Mouse (Mus musculus) activated CD4-positive, CD25-positive, alpha-beta regulatory T cell, adult 4 months (primary cell): Measurements from ENCODE around the gene Clk3. TPM values are rescaled to one million over a fixed set of nuclear protein-coding genes. Genes with fewer than 3 reads are reported as not detected.

Source experiments
- ATAC-seq: one replicate; pipeline ENCODE4 v1.8.0; 2017
- polyA plus RNA-seq, 2 experiments: library from polyadenylated mRNA; unstranded; fragments of 100-300 nt; shearing (Covaris generic); gene quantifications; one replicate each; pipeline ENCODE4 v1.2.1; 2017

Clk3 gene
- 10 to 100 TPM; 70.7 to 77.8 TPM for polyA plus RNA-seq

GRCm38 (mm10) chr9:57765364-57766351, at the start of gene Clk3:
Clk3 (minus strand) TSS chr9:57765860.
- ATAC-seq: peak; percentile 35

GRCm38 (mm10) chr9:57814866-57815265, 49.2 kb upstream of the Clk3 start:
- ATAC-seq: no peak

GRCm38 (mm10) chr9:57814014-57814413, 48.4 kb upstream of the Clk3 start:
- ATAC-seq: no peak

GRCm38 (mm10) chr9:57811793-57812733, 46.4 kb upstream of the Clk3 start:
- ATAC-seq: no peak

- no peak for ATAC-seq
Measured at GRCm38 (mm10) chr9:57810691-57811090, 45.0 kb upstream of the Clk3 start.

GRCm38 (mm10) chr9:57808771-57809310, 43.2 kb upstream of the Clk3 start:
- ATAC-seq: no peak

GRCm38 (mm10) chr9:57807174-57807651, 41.6 kb upstream of the Clk3 start:
- ATAC-seq: no peak

GRCm38 (mm10) chr9:57806066-57806481, 40.4 kb upstream of the Clk3 start:
- ATAC-seq: no peak

- no peak for ATAC-seq
Measured at GRCm38 (mm10) chr9:57805087-57805737, 39.6 kb upstream of the Clk3 start.

- no peak for ATAC-seq
Measured at GRCm38 (mm10) chr9:57803839-57804238, 38.2 kb upstream of the Clk3 start.

GRCm38 (mm10) chr9:57803047-57803446, 37.4 kb upstream of the Clk3 start:
- ATAC-seq: no peak

- no peak for ATAC-seq
Measured at GRCm38 (mm10) chr9:57800325-57800975, 34.8 kb upstream of the Clk3 start.

GRCm38 (mm10) chr9:57798725-57799253, 33.1 kb upstream of the Clk3 start:
- no peak for ATAC-seq

- ATAC-seq: no peak
Measured at GRCm38 (mm10) chr9:57797456-57797855, 31.8 kb upstream of the Clk3 start.

GRCm38 (mm10) chr9:57789733-57790132, 24.1 kb upstream of the Clk3 start:
- no peak for ATAC-seq

GRCm38 (mm10) chr9:57782656-57783055, 17.0 kb upstream of the Clk3 start:
- ATAC-seq: no peak

GRCm38 (mm10) chr9:57775736-57776135, 10.1 kb upstream of the Clk3 start:
- ATAC-seq: no peak

GRCm38 (mm10) chr9:57775026-57775425, 9.4 kb upstream of the Clk3 start:
- no peak for ATAC-seq

GRCm38 (mm10) chr9:57774168-57774567, 8.5 kb upstream of the Clk3 start:
- ATAC-seq: no peak

GRCm38 (mm10) chr9:57773754-57774153, 8.1 kb upstream of the Clk3 start:
- no peak for ATAC-seq

GRCm38 (mm10) chr9:57770836-57771235, 5.2 kb upstream of the Clk3 start:
- ATAC-seq: no peak
